Mouse (Mus musculus) neural tube, embryonic 13.5 days (tissue): ENCODE measurements around the gene G3bp1. TPM values are rescaled to one million over a fixed set of nuclear protein-coding genes. Genes with fewer than 3 reads are reported as not detected.
A peak's percentile ranks its signal among the peaks of the same experiment; 100 is the strongest.

Source experiments
- ATAC-seq: fragments of 200-750 bp; cut with Nextera tagmentation; 2 replicates; pipeline ENCODE4 v1.8.0; 2017; ENCODE audit warnings: low read depth, mild to moderate bottlenecking, moderate TSS enrichment, moderate library complexity
- H3K27ac ChIP-seq: fragments of 300-500 bp; sonication (generic); replicated peaks from 2 replicates; pipeline ENCODE4 v1.5.1; 2015; ENCODE audit warnings: moderate library complexity, mild to moderate bottlenecking, inconsistent platforms
- H3K27me3 ChIP-seq: fragments of 300-500 bp; sonication (generic); 2 replicates; pipeline ENCODE4 v1.6.1; 2015; ENCODE audit warnings: mild to moderate bottlenecking, inconsistent platforms
- H3K36me3 ChIP-seq: fragments of 300-500 bp; sonication (generic); 2 replicates; pipeline ENCODE4 v1.6.1; 2015; ENCODE audit warnings: mild to moderate bottlenecking, inconsistent platforms
- H3K4me1 ChIP-seq: fragments of 300-500 bp; sonication (generic); replicated peaks from 2 replicates; pipeline ENCODE4 v1.6.1; 2015; ENCODE audit warnings: inconsistent platforms
- H3K4me2 ChIP-seq: fragments of 300-500 bp; sonication (generic); 2 replicates; pipeline ENCODE4 v1.6.1; 2015; ENCODE audit warnings: inconsistent platforms, mild to moderate bottlenecking, moderate library complexity
- H3K4me3 ChIP-seq: fragments of 300-500 bp; sonication (generic); 2 replicates; pipeline ENCODE4 v1.5.1; 2015; ENCODE audit warnings: mild to moderate bottlenecking, inconsistent platforms
- H3K9ac ChIP-seq: fragments of 300-500 bp; sonication (generic); 2 replicates; pipeline ENCODE4 v1.6.1; 2015; ENCODE audit warnings: moderate library complexity, mild to moderate bottlenecking, inconsistent platforms
- H3K9me3 ChIP-seq: fragments of 300-500 bp; sonication (generic); 2 replicates; pipeline ENCODE4 v1.6.1; 2016; ENCODE audit warnings: inconsistent platforms
- whole genome bisulfite sequencing: fragments of 180-500 bp; shearing (Covaris S2); methylation state at CpG from one replicate; pipeline ENCODE4 v1.1.7; 2015; 5-methylcytosine and 5-hydroxymethylcytosine counted together
- microRNA-seq: library from miRNA; unstranded; fragments of <30 nt; microRNA quantifications from one replicate; pipeline ENCODE4, GENCODE M21; 2016
- polyA plus RNA-seq: library from polyadenylated mRNA; unstranded; fragments of >200 nt; fragmentation: Nextera tagmentation; extraction: Ambion mirVana; gene quantifications from 2 replicates; pipeline ENCODE4 v1.2.1, GENCODE M21; 2015

G3bp1 gene
- polyA plus RNA-seq, 1 experiment from 2014 or later = 111 TPM

DNA sequence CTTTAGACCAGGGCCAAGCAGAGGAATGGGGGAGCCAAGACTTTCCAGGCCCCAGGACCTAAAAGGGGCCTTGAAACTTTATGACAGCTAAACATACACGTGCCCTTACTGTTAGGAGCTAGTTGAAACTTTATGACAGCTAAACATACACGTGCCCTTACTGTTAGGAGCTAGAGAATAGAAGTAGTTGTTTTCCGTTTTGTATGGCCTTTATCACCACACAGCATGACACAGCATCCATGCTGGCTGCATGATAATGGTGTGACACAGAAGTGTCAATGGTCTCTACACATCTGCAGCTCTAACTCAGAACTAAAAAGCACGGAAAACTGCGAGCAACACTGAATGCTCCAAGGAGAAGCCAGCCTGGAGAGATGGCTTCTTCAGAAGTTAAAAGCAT is 48.2 kb downstream of the G3bp1 start:
- H3K9me3 ChIP-seq = no peaks in the 10 kb centered on the region
- no peak overlapping the region for H3K4me3 ChIP-seq
- no peak overlapping the region for H3K9ac ChIP-seq
- H3K4me1 ChIP-seq = no peaks in the 10 kb centered on the region
- no peak overlapping the region for H3K4me2 ChIP-seq
- no peak for ATAC-seq
- 61% methylated on average over 5 of the region's 5 CpGs for WGBS
- H3K27ac ChIP-seq = no peak overlapping the region
- peaks cover 61% of the 10 kb centered on the region for H3K36me3 ChIP-seq
- H3K27me3 ChIP-seq = no peaks in the 10 kb centered on the region

DNA sequence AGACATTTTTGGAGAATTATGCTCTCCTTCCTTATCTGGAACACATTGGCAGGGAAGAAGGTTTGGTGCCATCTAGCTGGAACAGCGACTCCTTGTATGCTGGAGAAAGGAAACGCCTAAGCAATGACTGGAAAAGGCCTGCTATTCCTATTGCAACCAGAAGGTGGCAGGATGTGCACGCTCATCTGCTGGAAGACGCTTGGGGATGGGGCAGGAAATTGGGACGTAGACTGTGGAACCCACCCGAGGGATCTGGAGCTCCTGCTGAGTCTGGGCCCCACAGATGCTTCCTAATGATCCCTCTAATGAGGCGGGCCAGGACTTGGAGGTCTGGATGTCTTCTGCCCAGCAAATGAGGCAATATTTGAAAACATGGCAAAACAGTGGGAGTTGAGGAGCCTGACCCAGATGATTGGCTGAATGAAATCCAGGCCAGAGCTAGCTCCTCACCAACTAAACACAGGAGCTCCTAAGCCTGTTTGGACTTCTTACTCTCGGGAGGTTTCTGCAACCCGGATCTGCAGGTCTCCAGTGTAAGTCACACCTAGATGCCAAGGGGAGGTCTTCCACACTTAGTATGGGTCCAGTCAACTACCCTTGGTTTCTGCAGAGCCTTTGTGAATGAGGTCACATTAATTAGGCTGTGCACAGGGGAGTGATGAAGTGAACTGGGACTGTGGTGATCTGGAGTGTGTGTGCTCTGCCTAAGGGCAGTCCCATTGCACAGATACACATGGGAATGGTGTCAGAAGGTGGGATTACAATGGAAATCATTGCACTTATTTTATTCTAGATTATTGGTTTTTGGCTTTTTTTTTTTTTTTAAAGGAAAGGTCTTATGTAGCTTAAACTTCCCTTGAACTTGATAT is 49.6 kb downstream of the G3bp1 start:
- H3K9ac ChIP-seq = no peak overlapping the region
- H3K36me3 ChIP-seq = peaks cover 66% of the 10 kb centered on the region
- no peak overlapping the region; the same call in 1 of the 2 replicates for H3K27ac ChIP-seq
- no peaks in the 10 kb centered on the region for H3K4me1 ChIP-seq
- WGBS = 5% methylated on average over 9 of the region's 9 CpGs
- no peaks in the 10 kb centered on the region for H3K27me3 ChIP-seq
- peak overlapping the region; percentile 13; the same call in 1 of the 2 replicates for H3K4me2 ChIP-seq
- H3K9me3 ChIP-seq = no peaks in the 10 kb centered on the region
- no peak overlapping the region for H3K4me3 ChIP-seq
- ATAC-seq = peak; percentile 67

DNA sequence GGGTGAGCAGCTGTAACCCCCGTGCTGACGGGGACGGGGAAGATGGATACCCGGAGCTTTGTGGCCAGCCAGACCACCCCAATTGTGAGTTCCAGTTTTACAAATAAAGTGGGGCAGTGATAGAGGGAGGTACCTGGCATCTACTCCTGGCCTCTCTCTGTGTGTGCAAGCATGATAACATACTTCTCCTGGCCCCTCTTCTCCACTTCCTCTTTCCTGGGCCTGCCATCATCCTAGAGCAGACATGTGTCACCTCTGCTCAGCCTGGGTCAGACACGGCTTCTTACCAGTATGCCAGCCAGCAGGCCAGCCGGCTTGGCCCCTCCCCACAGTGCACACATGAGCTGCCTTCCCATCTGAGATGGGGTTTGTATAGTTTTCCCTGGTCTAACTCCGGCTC is 61.3 kb downstream of the G3bp1 start:
- H3K9ac ChIP-seq = no peak overlapping the region
- 86% methylated on average over 7 of the region's 7 CpGs for WGBS
- ATAC-seq = no peak
- H3K9me3 ChIP-seq = no peaks in the 10 kb centered on the region
- H3K27ac ChIP-seq = no peak overlapping the region
- peaks cover 23% of the 10 kb centered on the region for H3K4me1 ChIP-seq
- H3K27me3 ChIP-seq = no peaks in the 10 kb centered on the region
- no peak overlapping the region for H3K4me2 ChIP-seq
- H3K4me3 ChIP-seq = no peak overlapping the region
- H3K36me3 ChIP-seq = peaks cover 43% of the 10 kb centered on the region

DNA sequence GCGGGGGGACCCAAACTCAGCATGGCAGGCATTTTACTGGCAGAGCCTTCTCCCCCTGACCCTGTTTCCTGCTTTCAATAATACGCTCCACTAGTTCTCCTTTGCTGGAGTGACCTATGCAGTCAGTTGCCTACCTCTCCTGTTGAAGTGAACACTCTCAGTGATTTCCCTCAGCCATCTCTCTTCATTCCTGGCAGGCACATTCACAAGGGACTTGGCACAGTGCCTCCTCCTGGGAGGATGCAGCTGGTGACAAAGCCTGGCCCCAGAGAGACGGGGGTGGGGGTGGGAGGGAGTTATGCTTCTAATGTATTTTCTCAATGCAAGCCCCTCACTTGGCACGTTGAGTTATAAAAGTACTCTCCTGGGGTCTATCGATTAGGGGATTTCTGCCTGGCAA is 63.9 kb downstream of the G3bp1 start:
- Histone ChIP-seq H3K9ac (no peak overlapping the region), H3K27me3 (no peaks in the 10 kb centered on the region), H3K4me2 (no peak overlapping the region), H3K4me1 (peaks cover 26% of the 10 kb centered on the region), H3K27ac (peak overlapping the region; percentile 69), H3K4me3 (no peak overlapping the region), H3K36me3 (peaks cover 37% of the 10 kb centered on the region), H3K9me3 (no peaks in the 10 kb centered on the region)
- 51% methylated on average over 5 of the region's 5 CpGs for WGBS
- peak; percentile 76; the same call in 1 of the 2 replicates for ATAC-seq

DNA sequence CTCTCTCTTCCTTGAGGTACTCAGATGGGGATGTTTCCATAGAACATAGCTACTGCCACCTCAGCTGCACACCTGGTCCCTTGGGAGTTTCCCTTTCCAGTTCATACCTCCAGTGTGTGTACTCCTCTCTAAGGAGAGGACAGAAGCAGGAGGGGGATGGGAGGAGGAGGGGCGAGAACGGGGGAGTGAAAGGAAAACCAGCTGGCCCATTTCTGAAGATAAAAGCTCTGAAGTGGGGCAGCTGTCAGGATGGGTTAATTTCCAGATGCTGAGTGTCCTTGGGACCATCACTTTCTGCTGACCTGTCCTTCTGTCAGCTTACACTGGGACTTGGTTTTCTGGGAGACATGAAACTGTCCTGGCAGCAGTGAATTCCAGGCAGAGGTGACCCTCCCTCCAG is 65.3 kb downstream of the G3bp1 start:
- Histone ChIP-seq H3K27me3 (no peaks in the 10 kb centered on the region), H3K4me3 (no peak overlapping the region), H3K9ac (no peak overlapping the region), H3K4me2 (no peak overlapping the region), H3K4me1 (peaks cover 31% of the 10 kb centered on the region), H3K36me3 (peaks cover 28% of the 10 kb centered on the region), H3K27ac (no peak overlapping the region), H3K9me3 (no peaks in the 10 kb centered on the region)
- no peak for ATAC-seq
- WGBS = 38% methylated on average over 2 of the region's 2 CpGs

DNA sequence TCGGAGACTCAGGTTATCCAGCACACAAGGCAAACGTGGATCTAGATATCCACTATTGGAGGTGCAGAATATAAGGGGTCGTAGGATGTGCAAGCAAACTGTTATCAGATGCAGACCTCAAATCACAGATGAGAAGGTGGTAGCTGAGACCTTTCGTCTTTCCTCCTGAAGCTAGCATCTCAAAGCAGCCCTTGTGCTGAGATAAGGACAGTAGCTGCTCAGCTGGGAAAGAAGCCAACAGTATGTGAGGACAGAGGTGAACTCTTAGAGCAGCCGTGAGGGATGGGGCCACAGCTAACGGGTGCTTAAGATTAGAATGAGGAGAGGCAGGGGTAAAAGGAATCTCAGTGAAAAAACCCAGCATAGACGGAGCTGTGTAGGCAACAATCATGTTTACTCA is 72.6 kb downstream of the G3bp1 start:
- ATAC-seq = no peak
- Histone ChIP-seq H3K4me2 (no peak overlapping the region), H3K4me1 (peaks cover 7% of the 10 kb centered on the region; the same call in 1 of the 2 replicates), H3K4me3 (no peak overlapping the region), H3K9me3 (0 out of 2 replicates have a peak, but pooled peaks cover 3% of the 10 kb centered on the region), H3K9ac (no peak overlapping the region), H3K36me3 (peaks cover 7% of the 10 kb centered on the region), H3K27me3 (no peaks in the 10 kb centered on the region), H3K27ac (no peak overlapping the region)
- 74% methylated on average over 7 of the region's 7 CpGs for WGBS

DNA sequence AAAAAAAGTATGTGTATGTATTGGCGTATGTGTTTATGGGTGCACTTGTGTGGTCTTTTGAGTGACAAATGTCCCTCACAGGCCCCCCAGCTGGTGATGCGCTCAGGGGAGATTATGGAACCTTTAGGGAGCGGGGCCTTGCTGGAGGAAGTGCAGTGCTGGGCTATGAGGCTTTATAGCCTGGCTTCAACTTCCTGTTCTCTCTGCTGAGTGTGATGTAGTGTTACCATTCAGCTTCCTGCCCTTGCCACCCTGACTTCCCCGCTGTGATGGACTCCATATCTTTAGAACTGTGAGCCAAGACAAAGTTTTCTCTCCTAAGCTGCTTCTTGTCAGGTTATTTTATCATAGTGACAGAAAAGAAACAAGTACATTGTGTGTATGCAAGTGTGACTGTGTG is 73.2 kb downstream of the G3bp1 start:
- Histone ChIP-seq H3K4me3 (no peak overlapping the region), H3K4me1 (peaks cover 7% of the 10 kb centered on the region; the same call in 1 of the 2 replicates), H3K4me2 (no peak overlapping the region), H3K36me3 (peaks cover 7% of the 10 kb centered on the region), H3K27me3 (no peaks in the 10 kb centered on the region), H3K27ac (no peak overlapping the region), H3K9ac (no peak overlapping the region), H3K9me3 (0 out of 2 replicates have a peak, but pooled peaks cover 3% of the 10 kb centered on the region)
- no peak for ATAC-seq
- WGBS = 78% methylated on average over 4 of the region's 4 CpGs

DNA sequence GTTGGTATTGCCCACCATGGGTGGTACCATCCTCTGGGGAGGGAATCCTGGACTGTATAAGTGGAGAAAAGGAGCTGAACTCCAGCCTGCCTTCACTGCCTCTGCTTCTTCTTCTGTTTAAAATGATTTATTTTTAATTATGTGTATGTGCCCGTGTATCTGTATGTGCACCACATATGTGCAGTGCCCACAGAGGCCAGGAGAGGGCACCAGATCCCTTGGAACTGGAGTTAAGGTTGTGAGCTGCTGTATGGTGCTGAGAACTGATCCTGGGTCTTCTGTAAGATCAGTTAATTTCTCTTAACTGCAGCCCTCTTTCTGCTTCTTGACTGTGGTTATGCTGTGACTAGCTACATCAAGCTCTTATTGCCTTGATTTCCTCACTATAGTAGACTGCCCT is 76.2 kb downstream of the G3bp1 start:
- Histone ChIP-seq H3K9me3 (0 out of 2 replicates have a peak, but pooled peaks cover 3% of the 10 kb centered on the region), H3K36me3 (peaks cover 23% of the 10 kb centered on the region), H3K4me2 (no peak overlapping the region), H3K4me1 (no peaks in the 10 kb centered on the region), H3K27ac (no peak overlapping the region), H3K9ac (no peak overlapping the region), H3K27me3 (no peaks in the 10 kb centered on the region), H3K4me3 (no peak overlapping the region)
- WGBS = 76% methylated on average over 1 of the region's 1 CpGs
- no peak for ATAC-seq

Small RNA genes lying within 50 kb of the gene (microRNA-seq; reads per million reads assigned to microRNA genes)
- not detected for gene Mir7652

Other genes starting within 250 kb of the G3bp1 start
- gene Fat2, start 133.1 kb upstream of the G3bp1 start, polyA plus RNA-seq = 0.10 TPM in 1 of 2 replicates, not detected in the other
- gene Sparc, start 46.5 kb upstream of the G3bp1 start, polyA plus RNA-seq = 730 and 747 TPM in 2 replicates
- 281 and 343 TPM in 2 replicates for gene Atox1, start 8.4 kb upstream of the G3bp1 start, polyA plus RNA-seq
- 2.7 and 3.1 TPM in 2 replicates for gene Glra1, start 138.5 kb downstream of the G3bp1 start, polyA plus RNA-seq